Comparison of ENCODE assay signal across 13 mouse cellular contexts in genomic region chr5:52590612-52591011, GRCm38 (mm10). TPM values are rescaled to one million over a fixed set of nuclear protein-coding genes. Genes with fewer than 3 reads are reported as not detected.
"Had no signal": no experiment of that assay in that cellular context is flagged by ENCODE, and none has a peak within 500 bp of the region (broad histone marks: within the 10 kb centered on the region; RNA-seq: fewer than 3 reads in every experiment).

No protein-coding gene starts in this region.

- H3K27ac ChIP-seq: hindbrain, postnatal 0 days; limb, embryonic 13.5 days; liver, embryonic 12.5 days; macrophage; midbrain, embryonic 12.5 days; neural tube, embryonic 15.5 days had no signal

- H3K36me3 ChIP-seq: limb, embryonic 13.5 days; liver, embryonic 12.5 days; midbrain, embryonic 12.5 days; neural tube, embryonic 15.5 days had no signal

- H3K4me3 ChIP-seq: limb, embryonic 13.5 days; liver, embryonic 12.5 days; midbrain, embryonic 12.5 days; neural tube, embryonic 15.5 days had no signal

- H3K9me3 ChIP-seq: limb, embryonic 13.5 days; liver, embryonic 12.5 days; midbrain, embryonic 12.5 days; neural tube, embryonic 15.5 days had no signal

- H3K9ac ChIP-seq: limb, embryonic 13.5 days; liver, embryonic 12.5 days; lung, embryonic 14.5 days; midbrain, embryonic 12.5 days; neural tube, embryonic 15.5 days had no signal

- H3K4me1 ChIP-seq: limb, embryonic 13.5 days; liver, embryonic 12.5 days; midbrain, embryonic 12.5 days; neural tube, embryonic 15.5 days had no signal

- H3K4me2 ChIP-seq: limb, embryonic 13.5 days; liver, embryonic 12.5 days; lung, embryonic 14.5 days; midbrain, embryonic 12.5 days; neural tube, embryonic 15.5 days had no signal

- H3K27me3 ChIP-seq: liver, embryonic 12.5 days; neural tube, embryonic 15.5 days had no signal

- DNase-seq: left cerebral cortex, postnatal 4 days; lung, embryonic 14.5 days; lung, postnatal 10 days; right cerebral cortex, postnatal 4 days; spleen, adult 18-20 months; thymus, adult 2 months; thymus, postnatal 25 days had no signal

- ATAC-seq: hindbrain, postnatal 0 days; liver, embryonic 12.5 days had no signal

RNA-seq across cellular contexts. Expression of gene Lgi2, which starts 24.4 kb away (rescaled TPM):
- polyA plus RNA-seq: macrophage had no signal
